Mouse (Mus musculus): ENCODE measurements around the gene S1pr1. TPM values are rescaled to one million over a fixed set of nuclear protein-coding genes. Genes with fewer than 3 reads are reported as not detected.

S1pr1 gene
- polyA plus RNA-seq, 1 experiment: 62.8 TPM

- no peak for TF ChIP-seq CTCF (IDR thresholded peaks at IDR 0.05; ENCODE audit: borderline replicate concordance, control insufficient read depth, extremely low read depth, insufficient read depth, low read length, poor library complexity)
- TF ChIP-seq POLR2A (IDR thresholded peaks at IDR 0.05; ENCODE audit: control insufficient read depth, extremely low read depth, insufficient read depth, low read length, poor library complexity): no peak
- H3K4me3 ChIP-seq (ENCODE audit: control insufficient read depth, insufficient read depth, low read length): no peak overlapping the region
- 57% methylated on average over 8 of the region's 8 CpGs for WGBS
- no peaks in the 10 kb centered on the region for H3K27me3 ChIP-seq (ENCODE audit: control insufficient read depth, insufficient read depth, low read length)
- DNase-seq: no peak
- H3K36me3 ChIP-seq (ENCODE audit: control insufficient read depth, insufficient read depth, low read length): no peaks in the 10 kb centered on the region
- H3K4me1 ChIP-seq (replicated peaks; ENCODE audit: control insufficient read depth, insufficient read depth, low read length): peaks cover 11% of the 10 kb centered on the region
- no peak overlapping the region for H3K27ac ChIP-seq (ENCODE audit: control insufficient read depth, insufficient read depth, low read length)
Observed at GRCm38 (mm10) chr3:115695194-115695891, 19.5 kb downstream of the S1pr1 start.

- TF ChIP-seq CTCF (IDR thresholded peaks at IDR 0.05; ENCODE audit: borderline replicate concordance, control insufficient read depth, extremely low read depth, insufficient read depth, low read length, poor library complexity) (no peak), POLR2A (IDR thresholded peaks at IDR 0.05; ENCODE audit: control insufficient read depth, extremely low read depth, insufficient read depth, low read length, poor library complexity) (no peak)
- WGBS: 85% methylated on average over 5 of the region's 5 CpGs
- DNase-seq: no peak
- H3K27ac ChIP-seq (ENCODE audit: control insufficient read depth, insufficient read depth, low read length): no peak overlapping the region
- H3K4me1 ChIP-seq (replicated peaks; ENCODE audit: control insufficient read depth, insufficient read depth, low read length): peaks cover 18% of the 10 kb centered on the region
- H3K4me3 ChIP-seq (ENCODE audit: control insufficient read depth, insufficient read depth, low read length): no peak overlapping the region
- H3K27me3 ChIP-seq (ENCODE audit: control insufficient read depth, insufficient read depth, low read length): no peaks in the 10 kb centered on the region
- H3K36me3 ChIP-seq (ENCODE audit: control insufficient read depth, insufficient read depth, low read length): no peaks in the 10 kb centered on the region
Observed at GRCm38 (mm10) chr3:115694168-115694567, 20.7 kb downstream of the S1pr1 start.

- DNase-seq: no peak
- Histone ChIP-seq H3K27ac (ENCODE audit: control insufficient read depth, insufficient read depth, low read length) (no peak overlapping the region), H3K4me3 (ENCODE audit: control insufficient read depth, insufficient read depth, low read length) (no peak overlapping the region), H3K4me1 (replicated peaks; ENCODE audit: control insufficient read depth, insufficient read depth, low read length) (peaks cover 18% of the 10 kb centered on the region), H3K36me3 (ENCODE audit: control insufficient read depth, insufficient read depth, low read length) (no peaks in the 10 kb centered on the region), H3K27me3 (ENCODE audit: control insufficient read depth, insufficient read depth, low read length) (no peaks in the 10 kb centered on the region)
- 14% methylated on average over 12 of the region's 12 CpGs for WGBS
- TF ChIP-seq CTCF (IDR thresholded peaks at IDR 0.05; ENCODE audit: borderline replicate concordance, control insufficient read depth, extremely low read depth, insufficient read depth, low read length, poor library complexity) (no peak), POLR2A (IDR thresholded peaks at IDR 0.05; ENCODE audit: control insufficient read depth, extremely low read depth, insufficient read depth, low read length, poor library complexity) (no peak)
Observed at GRCm38 (mm10) chr3:115693390-115693789, 21.5 kb downstream of the S1pr1 start.

GRCm38 (mm10) chr3:115692857-115693256 lies 22.0 kb downstream of the S1pr1 start:
- no peak overlapping the region for H3K27ac ChIP-seq (ENCODE audit: control insufficient read depth, insufficient read depth, low read length)
- TF ChIP-seq CTCF (IDR thresholded peaks at IDR 0.05; ENCODE audit: borderline replicate concordance, control insufficient read depth, extremely low read depth, insufficient read depth, low read length, poor library complexity): no peak
- TF ChIP-seq POLR2A (IDR thresholded peaks at IDR 0.05; ENCODE audit: control insufficient read depth, extremely low read depth, insufficient read depth, low read length, poor library complexity): no peak
- no peak overlapping the region for H3K4me3 ChIP-seq (ENCODE audit: control insufficient read depth, insufficient read depth, low read length)
- no peaks in the 10 kb centered on the region for H3K27me3 ChIP-seq (ENCODE audit: control insufficient read depth, insufficient read depth, low read length)
- H3K36me3 ChIP-seq (ENCODE audit: control insufficient read depth, insufficient read depth, low read length): no peaks in the 10 kb centered on the region
- 35% methylated on average over 4 of the region's 4 CpGs for WGBS
- H3K4me1 ChIP-seq (replicated peaks; ENCODE audit: control insufficient read depth, insufficient read depth, low read length): peaks cover 18% of the 10 kb centered on the region
- DNase-seq: no peak

- no peak for DNase-seq
- Histone ChIP-seq H3K4me1 (replicated peaks; ENCODE audit: control insufficient read depth, insufficient read depth, low read length) (peaks cover 18% of the 10 kb centered on the region), H3K27me3 (ENCODE audit: control insufficient read depth, insufficient read depth, low read length) (no peaks in the 10 kb centered on the region), H3K4me3 (ENCODE audit: control insufficient read depth, insufficient read depth, low read length) (no peak overlapping the region), H3K27ac (ENCODE audit: control insufficient read depth, insufficient read depth, low read length) (no peak overlapping the region), H3K36me3 (ENCODE audit: control insufficient read depth, insufficient read depth, low read length) (no peaks in the 10 kb centered on the region)
- WGBS: 43% methylated on average over 5 of the region's 5 CpGs
- no peak for TF ChIP-seq CTCF (IDR thresholded peaks at IDR 0.05; ENCODE audit: borderline replicate concordance, control insufficient read depth, extremely low read depth, insufficient read depth, low read length, poor library complexity)
- no peak for TF ChIP-seq POLR2A (IDR thresholded peaks at IDR 0.05; ENCODE audit: control insufficient read depth, extremely low read depth, insufficient read depth, low read length, poor library complexity)
Observed at GRCm38 (mm10) chr3:115692384-115692783, 22.5 kb downstream of the S1pr1 start.

GRCm38 (mm10) chr3:115689920-115690319 lies 25.0 kb downstream of the S1pr1 start:
- Histone ChIP-seq H3K4me3 (ENCODE audit: control insufficient read depth, insufficient read depth, low read length) (no peak overlapping the region), H3K4me1 (replicated peaks; ENCODE audit: control insufficient read depth, insufficient read depth, low read length) (peaks cover 18% of the 10 kb centered on the region), H3K27me3 (ENCODE audit: control insufficient read depth, insufficient read depth, low read length) (no peaks in the 10 kb centered on the region), H3K27ac (ENCODE audit: control insufficient read depth, insufficient read depth, low read length) (no peak overlapping the region), H3K36me3 (ENCODE audit: control insufficient read depth, insufficient read depth, low read length) (no peaks in the 10 kb centered on the region)
- 97% methylated on average over 1 of the region's 1 CpGs for WGBS
- TF ChIP-seq POLR2A (IDR thresholded peaks at IDR 0.05; ENCODE audit: control insufficient read depth, extremely low read depth, insufficient read depth, low read length, poor library complexity) (no peak), CTCF (IDR thresholded peaks at IDR 0.05; ENCODE audit: borderline replicate concordance, control insufficient read depth, extremely low read depth, insufficient read depth, low read length, poor library complexity) (no peak)
- no peak for DNase-seq

All from thymus, adult 2 months (tissue).